Mouse (Mus musculus) telencephalon, adult 2 months (tissue): ENCODE measurements around the gene Crb1.

Experiments used
- DNase-seq: peaks from one replicate; pipeline ENCODE4 v3.0.0-alpha.2; 2011; ENCODE audit warnings: low read depth, low spot score

Gene Crb1

GRCm38 (mm10) chr1:139223804-139224203, 153.1 kb downstream of the Crb1 start:
- DNase-seq = no peak

GRCm38 (mm10) chr1:139215311-139215710, 161.6 kb downstream of the Crb1 start:
- DNase-seq = no peak

GRCm38 (mm10) chr1:139210505-139210904, 166.4 kb downstream of the Crb1 start:
- DNase-seq = no peak

- peak; percentile 47 for DNase-seq
These were observed 167.1 kb downstream of the Crb1 start for GRCm38 (mm10) chr1:139209796-139210195.

GRCm38 (mm10) chr1:139206259-139206658, 170.6 kb downstream of the Crb1 start:
- no peak for DNase-seq

- DNase-seq = no peak
These were observed 173.9 kb downstream of the Crb1 start for GRCm38 (mm10) chr1:139203026-139203425.

GRCm38 (mm10) chr1:139194428-139195028, 182.4 kb downstream of the Crb1 start:
- no peak for DNase-seq

GRCm38 (mm10) chr1:139194011-139194410, 182.9 kb downstream of the Crb1 start:
- DNase-seq = no peak

- no peak for DNase-seq
These were observed 184.3 kb downstream of the Crb1 start for GRCm38 (mm10) chr1:139192635-139193034.

- DNase-seq = peak; percentile 57
These were observed 196.3 kb downstream of the Crb1 start for GRCm38 (mm10) chr1:139180481-139181149.

GRCm38 (mm10) chr1:139179707-139180106, 197.2 kb downstream of the Crb1 start:
- DNase-seq = no peak

GRCm38 (mm10) chr1:139174058-139174832, 202.7 kb downstream of the Crb1 start:
- no peak for DNase-seq

GRCm38 (mm10) chr1:139162814-139163213, 214.1 kb downstream of the Crb1 start:
- no peak for DNase-seq

- no peak for DNase-seq
These were observed 215.3 kb downstream of the Crb1 start for GRCm38 (mm10) chr1:139161619-139162018.

GRCm38 (mm10) chr1:139156397-139156796, 220.5 kb downstream of the Crb1 start:
- DNase-seq = peak; percentile 22

- no peak for DNase-seq
These were observed 223.4 kb downstream of the Crb1 start for GRCm38 (mm10) chr1:139153493-139153892.

- no peak for DNase-seq
These were observed 223.9 kb downstream of the Crb1 start for GRCm38 (mm10) chr1:139153006-139153405.
